Mouse (Mus musculus) cerebellum, adult 2 months (tissue): ENCODE measurements at regions not wholly inside any gene's neighbourhood (a gene's known extent, or its start where the extent isn't known, plus 50 kb on each side); places are given as distances from the start of the nearest gene placed in this dataset.

Experiments
- DNase-seq, 2 experiments: peaks; one replicate each; pipeline ENCODE4 v3.0.0; 2021
- H3K27ac ChIP-seq: fragments of 200-500 bp; 2 replicates; pipeline ENCODE4 v1.5.1; 2012; ENCODE audit warnings: low read length, control low read depth, inconsistent platforms; ENCODE audit not compliant: insufficient read depth
- H3K27me3 ChIP-seq: fragments of 200-500 bp; 2 replicates; pipeline ENCODE4 v1.6.1; 2012; ENCODE audit warnings: inconsistent platforms, mild to moderate bottlenecking, low read length, moderate library complexity; ENCODE audit not compliant: control insufficient read depth, insufficient read depth
- H3K4me1 ChIP-seq: fragments of 200-500 bp; 2 replicates; pipeline ENCODE4 v1.6.1; 2011; ENCODE audit warnings: low read length; ENCODE audit not compliant: control insufficient read depth, insufficient read depth
- H3K4me3 ChIP-seq: fragments of 200-500 bp; replicated peaks from 2 replicates; pipeline ENCODE3; 2011; ENCODE audit warnings: mild to moderate bottlenecking, low read depth, low read length, control low read depth; ENCODE audit not compliant: insufficient read depth
- CTCF ChIP-seq: fragments of 200-500 bp; IDR thresholded peaks from 2 replicates; pipeline ENCODE4 v1.5.1; 2011; ENCODE audit warnings: low read depth, mild to moderate bottlenecking, control low read depth, low read length, moderate library complexity, borderline replicate concordance; ENCODE audit not compliant: insufficient read depth
- POLR2A ChIP-seq: fragments of 200-500 bp; IDR thresholded peaks from 2 replicates; pipeline ENCODE4 v1.6.1; 2011; ENCODE audit warnings: low read length, control low read depth, borderline replicate concordance; ENCODE audit not compliant: insufficient read depth
- WGBS: fragments of 180-500 bp; shearing (Covaris S2); methylation state at CpG from one replicate; pipeline ENCODE4 v1.1.7; 2018; 5-methylcytosine and 5-hydroxymethylcytosine counted together

- no peak overlapping the region for H3K4me3 ChIP-seq
- H3K27me3 ChIP-seq = no peaks in the 10 kb centered on the region
- no peaks in the 10 kb centered on the region for H3K4me1 ChIP-seq
- DNase-seq = no peak
- 78% methylated on average over 5 of the region's 5 CpGs for WGBS
- H3K27ac ChIP-seq = no peak overlapping the region
- no peak for TF ChIP-seq POLR2A
- TF ChIP-seq CTCF = no peak
Measured at GRCm38 (mm10) chrX:99570161-99570560, 99.1 kb upstream of the Pja1 start.

DNA sequence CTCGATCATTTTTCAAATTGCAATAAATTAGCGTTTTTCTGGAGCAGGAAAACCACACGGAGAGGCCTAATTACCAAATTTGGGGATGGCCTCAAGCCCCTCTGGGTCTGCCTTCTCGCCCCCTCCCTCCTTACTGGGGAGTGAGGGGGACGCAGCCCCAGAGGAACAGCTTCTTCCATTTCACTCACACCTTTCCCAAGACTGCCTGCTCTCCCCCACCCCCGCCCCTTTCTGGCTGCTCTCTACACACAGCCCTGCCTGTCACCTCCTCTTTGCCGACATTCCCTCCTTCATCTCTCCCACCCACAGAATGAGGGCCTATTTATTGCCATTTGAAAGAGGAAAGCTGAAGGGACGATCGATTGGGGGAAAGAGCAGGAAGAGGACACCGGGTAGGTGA is 97.2 kb upstream of the Pja1 start:
- Histone ChIP-seq H3K4me3 (no peak overlapping the region), H3K4me1 (no peaks in the 10 kb centered on the region), H3K27me3 (no peaks in the 10 kb centered on the region), H3K27ac (no peak overlapping the region)
- TF ChIP-seq POLR2A = no peak
- no peak for TF ChIP-seq CTCF
- no peak for DNase-seq
- 35% methylated on average over 10 of the region's 10 CpGs for WGBS

- no peak for TF ChIP-seq CTCF
- 26% methylated on average over 24 of the region's 28 CpGs for WGBS
- Histone ChIP-seq H3K4me1 (no peaks in the 10 kb centered on the region), H3K27me3 (no peaks in the 10 kb centered on the region), H3K4me3 (no peak overlapping the region), H3K27ac (no peak overlapping the region)
- no peak for DNase-seq
Measured at GRCm38 (mm10) chrX:99567367-99568164, 96.5 kb upstream of the Pja1 start.

GRCm38 (mm10) chrX:99561995-99562394 is 90.9 kb upstream of the Pja1 start:
- H3K27ac ChIP-seq = no peak overlapping the region
- no peaks in the 10 kb centered on the region; the same call in 1 of the 2 replicates for H3K27me3 ChIP-seq
- DNase-seq = no peak
- no peak overlapping the region for H3K4me3 ChIP-seq
- 31% methylated on average over 8 of the region's 8 CpGs for WGBS
- H3K4me1 ChIP-seq = no peaks in the 10 kb centered on the region
- TF ChIP-seq CTCF = no peak
- TF ChIP-seq POLR2A = no peak

DNA sequence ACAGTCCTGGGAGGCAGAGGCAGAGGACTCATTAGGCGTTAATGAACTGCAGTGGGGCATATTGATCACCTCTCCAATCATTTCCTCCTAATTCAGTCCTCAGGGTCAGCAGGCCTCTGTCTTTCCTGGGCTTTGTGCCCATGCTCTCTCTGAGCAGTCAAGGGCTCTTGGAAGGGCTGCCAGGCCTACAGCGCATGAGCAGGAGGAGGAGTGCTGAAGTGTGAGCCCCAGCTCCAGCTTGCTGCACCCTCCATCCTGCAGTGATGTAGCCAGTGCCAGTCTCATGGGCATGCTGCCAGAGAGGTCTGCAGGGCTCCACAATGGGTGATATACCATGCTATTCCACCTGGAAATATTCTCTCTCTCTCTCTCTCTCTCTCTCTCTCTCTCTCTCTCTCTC is 89.6 kb upstream of the Pja1 start:
- 33% methylated on average over 2 of the region's 2 CpGs for WGBS
- Histone ChIP-seq H3K27ac (no peak overlapping the region), H3K27me3 (no peaks in the 10 kb centered on the region; the same call in 1 of the 2 replicates), H3K4me3 (no peak overlapping the region), H3K4me1 (no peaks in the 10 kb centered on the region)
- DNase-seq = no peak
- TF ChIP-seq POLR2A (no peak), CTCF (no peak)

DNA sequence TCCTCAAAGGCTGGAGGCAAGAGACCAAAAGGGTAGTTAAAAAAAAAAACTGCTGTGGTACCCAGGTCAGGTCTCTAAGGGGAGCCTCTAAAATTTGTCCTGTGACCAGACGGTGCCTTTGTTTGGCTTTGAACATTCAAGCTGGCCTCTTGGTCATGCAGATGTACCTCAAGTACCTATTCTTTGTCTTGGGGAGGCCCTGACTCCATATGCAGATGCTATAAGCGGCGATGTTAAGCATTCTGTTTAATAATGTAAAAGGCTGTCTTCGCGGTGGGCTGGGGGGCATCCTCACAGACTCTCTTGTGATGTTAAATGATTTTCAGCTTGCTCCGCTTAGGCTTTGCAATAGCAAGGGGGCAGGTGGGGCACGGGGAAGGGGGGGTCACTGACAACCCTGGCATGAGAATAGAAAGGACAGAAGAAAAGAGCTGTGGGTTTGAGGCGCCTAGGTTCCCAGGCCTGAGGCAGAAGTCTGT is 85.8 kb upstream of the Pja1 start:
- TF ChIP-seq CTCF (no peak), POLR2A (no peak)
- no peaks in the 10 kb centered on the region; the same call in 1 of the 2 replicates for H3K27me3 ChIP-seq
- WGBS = 71% methylated on average over 8 of the region's 8 CpGs

GRCm38 (mm10) chrX:99555976-99556781 is 85.1 kb upstream of the Pja1 start:
- Histone ChIP-seq H3K4me3 (no peak overlapping the region), H3K4me1 (no peaks in the 10 kb centered on the region), H3K27ac (no peak overlapping the region), H3K27me3 (no peaks in the 10 kb centered on the region; the same call in 1 of the 2 replicates)
- TF ChIP-seq POLR2A (no peak), CTCF (no peak)
- 80% methylated on average over 13 of the region's 13 CpGs for WGBS
- no peak for DNase-seq

More for the DNA sequence above, 85.8 kb upstream of the Pja1 start:
- no peak for DNase-seq
- H3K4me1 ChIP-seq = no peaks in the 10 kb centered on the region
- H3K4me3 ChIP-seq = no peak overlapping the region
- H3K27ac ChIP-seq = no peak overlapping the region
